Mouse (Mus musculus) lung, embryonic 14.5 days (tissue): ENCODE data around the gene Prop1. TPM values are rescaled to one million over a fixed set of nuclear protein-coding genes. Genes with fewer than 3 reads are reported as not detected.

Experiments used
- ATAC-seq: fragments of 200-750 bp; cut with Nextera tagmentation; 2 replicates; pipeline ENCODE4 v1.8.0; 2017; ENCODE audit warnings: mild to moderate bottlenecking, moderate TSS enrichment, moderate library complexity; ENCODE audit not compliant: insufficient read depth
- DNase-seq: peaks from one replicate; pipeline ENCODE4 v3.0.0-alpha.2; 2015
- H3K27ac ChIP-seq: fragments of 300-500 bp; sonication (generic); 2 replicates; pipeline ENCODE4 v1.5.1; 2014; ENCODE audit warnings: low read depth, mild to moderate bottlenecking, moderate library complexity
- H3K27me3 ChIP-seq: fragments of 300-500 bp; sonication (generic); 2 replicates; pipeline ENCODE4 v1.6.1; 2014; ENCODE audit warnings: low read length, control low read depth; ENCODE audit not compliant: insufficient read depth
- H3K36me3 ChIP-seq: fragments of 300-500 bp; sonication (generic); 2 replicates; pipeline ENCODE4 v1.6.1; 2014; ENCODE audit warnings: control low read depth; ENCODE audit not compliant: insufficient read depth
- H3K4me1 ChIP-seq: fragments of 300-500 bp; sonication (generic); 2 replicates; pipeline ENCODE4 v1.6.1; 2014; ENCODE audit warnings: antibody characterized with exemption, control low read depth; ENCODE audit not compliant: insufficient read depth
- H3K4me2 ChIP-seq: fragments of 300-500 bp; sonication (generic); 2 replicates; pipeline ENCODE4 v1.6.1; 2014; ENCODE audit warnings: mild to moderate bottlenecking
- H3K4me3 ChIP-seq: fragments of 300-500 bp; sonication (generic); 2 replicates; pipeline ENCODE4 v1.5.1; 2014; ENCODE audit warnings: low read depth, low read length
- H3K9ac ChIP-seq: fragments of 300-500 bp; sonication (generic); 2 replicates; pipeline ENCODE4 v1.6.1; 2014
- H3K9me3 ChIP-seq: fragments of 300-500 bp; sonication (generic); 2 replicates; pipeline ENCODE4 v1.6.1; 2016; ENCODE audit warnings: low read depth, low read length, control low read depth
- CTCF ChIP-seq: IDR thresholded peaks from 2 replicates; pipeline ENCODE4 v1.5.1; 2016; ENCODE audit warnings: antibody characterized with exemption, low read depth
- WGBS: fragments of 180-500 bp; shearing (Covaris S2); extraction: QIAGEN DNeasy Blood & Tissue Kit; methylation state at CpG from one replicate; pipeline ENCODE4 v1.1.7; 2014; 5-methylcytosine and 5-hydroxymethylcytosine counted together
- polyA plus RNA-seq: library from polyadenylated mRNA; unstranded; fragments of >200 nt; fragmentation: Nextera tagmentation; extraction: Ambion mirVana; gene quantifications from 2 replicates; pipeline ENCODE4 v1.2.1, GENCODE M21; 2014

Gene Prop1
- polyA plus RNA-seq, 1 experiment from 2014 or later: not detected

DNA sequence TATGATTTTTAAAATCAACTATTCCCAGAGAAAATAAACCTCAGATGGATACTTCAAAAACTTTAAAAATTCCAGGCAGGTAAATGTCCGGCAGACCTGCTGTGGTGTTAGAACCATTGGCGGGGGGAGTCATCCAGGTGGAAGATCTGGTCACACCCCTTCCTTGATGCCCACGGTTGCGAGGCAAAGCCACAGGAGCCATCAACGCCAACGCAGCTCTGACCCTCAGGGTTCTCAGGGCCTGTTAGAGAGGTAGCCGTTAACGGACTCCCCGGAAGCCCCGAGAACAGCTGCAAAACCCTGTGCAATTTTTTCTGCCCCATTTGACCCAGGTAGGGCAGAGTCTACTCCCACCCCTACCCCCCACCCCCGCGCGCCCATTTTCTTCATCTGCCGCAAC, 10.1 kb downstream of the Prop1 start, which contains the start of gene 4933414I15Rik:
Gene 4933414I15Rik (minus strand): TSS at position 260 of the 400 bp plus-strand sequence.
- H3K36me3 ChIP-seq: no peaks in the 10 kb centered on the region
- no peak within 1 kb of the TSS for H3K4me2 ChIP-seq
- DNase-seq (no peak), ATAC-seq (no peak)
- no peaks in the 10 kb centered on the region for H3K9me3 ChIP-seq
- no peaks in the 10 kb centered on the region for H3K27me3 ChIP-seq
- WGBS: 73% methylated on average over 14 of the region's 14 CpGs
- no peak within 1 kb of the TSS for H3K9ac ChIP-seq
- no peaks in the 10 kb centered on the region for H3K4me1 ChIP-seq
- H3K4me3 ChIP-seq: no peak within 1 kb of the TSS
- no peak for TF ChIP-seq CTCF
- no peak within 1 kb of the TSS for H3K27ac ChIP-seq

- H3K9me3 ChIP-seq: no peaks in the 10 kb centered on the region
- H3K4me3 ChIP-seq: no peak overlapping the region
- no peak overlapping the region for H3K27ac ChIP-seq
- ATAC-seq: no peak
- DNase-seq: no peak
- no peaks in the 10 kb centered on the region for H3K36me3 ChIP-seq
- no peak overlapping the region for H3K9ac ChIP-seq
- TF ChIP-seq CTCF: no peak
- no peaks in the 10 kb centered on the region for H3K4me1 ChIP-seq
- WGBS: 64% methylated on average over 12 of the region's 12 CpGs
- H3K4me2 ChIP-seq: no peak overlapping the region
- H3K27me3 ChIP-seq: no peaks in the 10 kb centered on the region
These were observed 11.2 kb downstream of the Prop1 start for GRCm38 (mm10) chr11:50942386-50942785.

- Histone ChIP-seq H3K4me3 (no peak overlapping the region), H3K4me1 (no peaks in the 10 kb centered on the region), H3K9me3 (no peaks in the 10 kb centered on the region), H3K9ac (no peak overlapping the region), H3K27me3 (no peaks in the 10 kb centered on the region), H3K36me3 (no peaks in the 10 kb centered on the region), H3K4me2 (no peak overlapping the region), H3K27ac (no peak overlapping the region)
- no peak for ATAC-seq
- DNase-seq: peak; percentile 95
- WGBS: 30% methylated on average over 14 of the region's 14 CpGs
- peak; percentile 98 for TF ChIP-seq CTCF
These were observed 13.8 kb downstream of the Prop1 start for GRCm38 (mm10) chr11:50939621-50940366.

DNA sequence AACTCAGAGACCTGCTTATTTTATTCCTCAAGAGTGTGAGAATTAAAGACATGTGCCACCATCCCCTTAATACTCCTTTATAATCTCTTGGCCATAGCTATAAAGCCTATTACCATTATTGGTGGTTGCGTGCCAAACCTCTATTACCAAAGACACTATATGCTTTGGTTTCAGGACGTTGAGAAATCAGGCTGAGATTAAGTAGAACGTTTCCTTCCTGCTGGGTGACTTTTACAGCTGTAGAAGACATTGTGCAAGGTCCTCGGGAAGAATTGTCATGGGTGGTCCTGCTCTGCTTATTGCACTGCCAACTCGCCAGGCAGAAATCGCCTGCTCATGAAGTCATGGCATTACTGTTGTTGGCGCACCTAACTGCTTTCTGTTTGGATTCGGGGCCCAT, 15.1 kb downstream of the Prop1 start:
- Histone ChIP-seq H3K9ac (no peak overlapping the region), H3K27me3 (no peaks in the 10 kb centered on the region), H3K27ac (no peak overlapping the region), H3K9me3 (no peaks in the 10 kb centered on the region), H3K4me2 (no peak overlapping the region), H3K4me1 (no peaks in the 10 kb centered on the region), H3K4me3 (no peak overlapping the region), H3K36me3 (no peaks in the 10 kb centered on the region)
- ATAC-seq (no peak), DNase-seq (no peak)
- no peak for TF ChIP-seq CTCF
- WGBS: 70% methylated on average over 8 of the region's 8 CpGs

GRCm38 (mm10) chr11:50932040-50932439, 21.5 kb downstream of the Prop1 start:
- H3K4me3 ChIP-seq: 0 out of 2 replicates have a peak overlapping the region, but pooled peaks have one; percentile 58
- no peak for TF ChIP-seq CTCF
- WGBS: 92% methylated on average over 1 of the region's 1 CpGs

GRCm38 (mm10) chr11:50931451-50931866, 22.1 kb downstream of the Prop1 start, which contains the start of gene Zfp354b:
Zfp354b (minus strand) TSS chr11:50931633.
- TF ChIP-seq CTCF: no peak
- Histone ChIP-seq H3K4me3 (peak within 1 kb of the TSS; percentile 58), H3K36me3 (no peaks in the 10 kb centered on the region), H3K27ac (no peak within 1 kb of the TSS), H3K9ac (peak within 1 kb of the TSS; percentile 64), H3K27me3 (peaks cover 7% of the 10 kb centered on the region; the same call in 1 of the 2 replicates), H3K4me1 (no peaks in the 10 kb centered on the region), H3K4me2 (peak within 1 kb of the TSS; percentile 96), H3K9me3 (no peaks in the 10 kb centered on the region)
- peak; percentile 89 for DNase-seq
- peak; percentile 95 for ATAC-seq
- WGBS: under 1% methylated on average over 18 of the region's 18 CpGs

More at GRCm38 (mm10) chr11:50932040-50932439, 21.5 kb downstream of the Prop1 start:
- Histone ChIP-seq H3K27me3 (peaks cover 7% of the 10 kb centered on the region; the same call in 1 of the 2 replicates), H3K36me3 (no peaks in the 10 kb centered on the region), H3K27ac (no peak overlapping the region), H3K9me3 (no peaks in the 10 kb centered on the region), H3K9ac (no peak overlapping the region), H3K4me1 (no peaks in the 10 kb centered on the region), H3K4me2 (peak overlapping the region; percentile 96)
- ATAC-seq (peak; percentile 50; the same call in 1 of the 2 replicates), DNase-seq (no peak)

DNA sequence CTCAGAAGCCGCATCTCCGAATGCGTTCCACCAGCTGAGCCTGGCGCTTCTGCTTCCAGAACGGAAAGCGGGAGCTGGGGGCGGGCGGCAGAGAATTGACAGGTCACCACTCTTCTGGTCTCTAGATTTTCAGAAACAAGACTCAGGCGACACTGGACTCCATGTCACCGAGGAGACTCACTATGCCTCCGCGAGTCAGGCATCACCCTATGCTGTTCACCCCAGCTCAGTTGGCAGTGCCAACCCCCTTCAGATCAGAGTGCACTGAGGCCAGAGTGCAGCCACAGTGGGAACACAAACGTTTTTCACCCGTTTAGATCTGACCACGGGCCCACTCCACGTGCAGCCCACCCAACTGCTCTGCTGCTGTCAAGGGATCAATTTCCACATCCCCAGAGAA, 22.5 kb downstream of the Prop1 start:
- 1% methylated on average over 16 of the region's 16 CpGs for WGBS
- Histone ChIP-seq H3K4me1 (no peaks in the 10 kb centered on the region), H3K27me3 (peaks cover 7% of the 10 kb centered on the region; the same call in 1 of the 2 replicates), H3K27ac (no peak overlapping the region), H3K4me3 (peak overlapping the region; percentile 58), H3K9me3 (no peaks in the 10 kb centered on the region), H3K4me2 (peak overlapping the region; percentile 96), H3K9ac (peak overlapping the region; percentile 64), H3K36me3 (no peaks in the 10 kb centered on the region)
- TF ChIP-seq CTCF: no peak
- DNase-seq (peak; percentile 46), ATAC-seq (peak; percentile 67)
